Mouse (Mus musculus): Measurements from ENCODE around the gene 1700034J05Rik.

DNA sequence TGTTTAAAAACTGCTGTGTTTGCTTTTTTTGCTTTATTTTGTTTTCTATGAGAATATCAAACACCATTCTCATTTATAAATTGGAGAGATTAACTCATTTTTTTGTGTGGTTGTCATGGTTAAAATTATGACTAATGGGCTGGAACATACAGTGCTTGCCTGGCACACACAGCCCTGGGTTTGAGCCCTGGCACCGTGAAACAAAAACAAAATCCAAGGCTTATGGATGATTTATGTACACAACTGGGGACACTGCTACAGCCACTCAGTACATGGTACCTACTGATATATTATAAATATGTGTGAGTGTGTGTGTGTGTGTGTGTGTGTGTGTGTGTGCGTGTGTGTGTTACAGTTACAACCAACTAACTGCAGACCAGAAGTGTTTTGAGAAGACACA lies 19.2 kb upstream of the 1700034J05Rik start:
- no peak for TF ChIP-seq CTCF (IDR thresholded peaks at IDR 0.05; ENCODE audit: low read depth, low read length)
- TF ChIP-seq POLR2A (IDR thresholded peaks at IDR 0.05; ENCODE audit: extremely low read depth, insufficient read depth, low read length), result no peak
